Mouse (Mus musculus): ENCODE data around the gene Ccdc40.

Gene Ccdc40

DNA sequence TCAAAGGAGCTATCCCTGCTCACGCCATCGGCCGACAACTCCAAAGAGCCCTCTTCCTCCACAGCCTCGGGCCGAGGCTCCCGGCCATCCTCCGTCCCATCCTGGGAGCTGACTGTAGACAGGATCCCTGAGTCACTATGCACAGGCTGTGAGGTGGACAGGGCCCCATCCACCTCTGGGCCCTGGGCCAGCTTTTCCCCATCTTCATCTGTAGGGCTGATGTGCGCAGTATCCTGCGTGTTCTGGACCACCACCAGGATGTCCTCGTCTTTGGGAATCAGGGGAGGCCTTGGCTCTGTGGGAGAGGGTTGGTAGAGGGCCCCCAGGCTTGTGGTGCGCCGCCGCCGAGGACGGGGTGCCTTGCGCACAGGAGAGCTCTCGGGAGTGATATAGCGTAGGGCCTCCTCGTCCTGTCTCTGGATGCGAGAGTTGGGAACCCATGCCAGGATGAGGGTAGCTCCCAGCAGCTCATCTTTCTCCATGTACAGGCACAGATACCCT is 19.5 kb upstream of the Ccdc40 start:
- no peak for DNase-seq

DNA sequence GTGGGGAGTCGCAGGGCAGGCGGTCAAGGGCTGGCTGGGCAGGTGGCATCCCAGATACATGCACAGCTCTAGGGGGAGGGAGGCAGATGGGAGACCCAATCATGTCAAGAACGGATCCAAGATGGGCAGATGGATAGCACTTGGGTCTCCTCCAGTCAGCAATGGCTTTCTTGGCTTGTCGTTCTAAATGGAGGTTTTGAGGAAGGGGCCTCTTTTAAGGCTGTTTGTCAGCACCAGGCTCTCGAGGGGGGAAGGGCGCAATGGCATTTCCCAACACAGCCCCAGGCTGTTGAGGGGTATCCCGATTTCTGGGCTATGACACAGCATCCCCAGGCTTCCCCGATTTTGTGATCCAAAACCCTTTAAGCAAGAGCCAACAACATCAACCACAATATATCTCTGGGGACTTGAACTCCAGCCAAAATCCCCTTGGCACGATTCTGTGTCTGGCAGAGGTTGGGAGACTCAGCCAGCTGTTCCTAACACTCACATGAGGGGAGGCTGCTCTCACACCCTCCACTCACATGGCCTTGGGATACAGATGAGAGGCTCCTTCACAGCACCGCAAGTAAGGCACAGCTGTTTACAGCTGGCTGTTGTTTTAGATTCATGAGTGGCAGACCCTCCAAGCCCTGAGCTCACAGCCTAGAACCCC is 18.9 kb upstream of the Ccdc40 start:
- DNase-seq = peak; percentile 61 to 71

DNA sequence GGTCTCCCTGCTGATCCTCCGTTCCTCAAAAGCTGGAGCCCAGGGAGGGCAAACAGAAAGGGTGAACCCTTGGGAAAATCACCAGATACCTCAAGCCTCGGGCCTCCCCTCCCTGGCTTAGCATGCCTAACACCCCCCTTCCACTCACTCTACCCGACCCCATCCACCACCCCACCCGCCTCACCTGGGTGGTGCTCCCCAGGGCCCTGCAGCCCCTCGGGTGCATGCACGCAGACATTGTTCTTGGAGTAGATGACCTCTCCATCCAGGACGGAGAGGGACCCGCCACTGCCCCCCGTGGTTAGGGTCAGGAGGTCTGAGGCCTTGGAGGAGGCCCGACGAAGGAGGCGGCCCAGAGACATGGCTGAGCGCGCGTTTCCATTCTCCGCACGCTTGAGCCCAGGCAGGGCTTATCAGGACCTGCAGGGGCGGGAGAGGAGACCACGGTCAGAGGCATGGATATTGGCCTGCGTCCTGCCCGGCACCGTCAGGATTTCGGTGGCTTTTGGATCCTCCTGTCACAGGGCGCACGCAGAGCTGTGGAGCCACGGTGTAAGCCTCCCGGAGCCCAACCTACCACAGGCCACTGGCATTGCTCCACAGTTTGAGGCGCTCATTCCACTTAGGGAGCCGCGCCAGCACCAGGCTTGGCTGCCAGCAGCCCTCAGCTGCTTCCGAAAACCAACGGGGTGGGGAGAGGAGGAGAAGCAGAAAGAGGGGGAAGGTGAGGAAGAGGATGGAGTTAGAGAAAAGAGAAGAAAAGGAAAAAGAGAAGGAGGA is 17.9 kb upstream of the Ccdc40 start:
- no peak for DNase-seq

DNA sequence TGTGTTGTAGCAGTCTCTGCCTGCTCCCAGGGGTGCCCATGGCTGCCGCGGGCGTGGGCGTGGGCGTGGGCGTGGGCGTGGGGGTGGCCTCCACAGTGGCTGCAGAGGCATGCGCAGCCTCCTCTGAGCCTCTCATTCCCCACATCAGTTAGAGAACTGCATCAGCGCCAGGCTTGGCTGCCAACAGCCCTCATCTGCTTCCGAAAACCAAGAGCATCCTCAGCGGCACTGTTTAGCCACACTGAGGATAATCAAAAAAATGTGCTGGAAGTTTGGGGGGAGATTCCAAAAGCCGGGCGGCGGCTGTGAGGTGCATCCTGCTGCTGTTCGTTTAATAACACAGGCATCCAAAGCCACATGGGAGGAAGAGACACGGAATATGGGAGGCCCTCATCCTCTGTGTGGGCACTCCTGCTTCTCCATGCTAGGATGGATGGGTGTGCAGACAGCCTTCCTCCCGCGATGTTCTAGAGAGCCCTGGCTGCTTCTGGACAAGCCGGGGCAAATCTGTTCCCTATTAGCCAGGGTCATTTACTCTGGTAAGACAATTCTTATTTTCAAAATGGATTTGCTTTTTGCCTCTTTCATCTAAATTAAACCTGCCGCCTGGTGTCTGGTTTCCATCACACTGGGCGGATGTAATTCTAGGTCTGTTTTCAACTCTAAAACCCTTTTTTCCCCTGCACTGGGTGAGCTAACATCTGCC is 16.6 kb upstream of the Ccdc40 start:
- no peak for DNase-seq

DNA sequence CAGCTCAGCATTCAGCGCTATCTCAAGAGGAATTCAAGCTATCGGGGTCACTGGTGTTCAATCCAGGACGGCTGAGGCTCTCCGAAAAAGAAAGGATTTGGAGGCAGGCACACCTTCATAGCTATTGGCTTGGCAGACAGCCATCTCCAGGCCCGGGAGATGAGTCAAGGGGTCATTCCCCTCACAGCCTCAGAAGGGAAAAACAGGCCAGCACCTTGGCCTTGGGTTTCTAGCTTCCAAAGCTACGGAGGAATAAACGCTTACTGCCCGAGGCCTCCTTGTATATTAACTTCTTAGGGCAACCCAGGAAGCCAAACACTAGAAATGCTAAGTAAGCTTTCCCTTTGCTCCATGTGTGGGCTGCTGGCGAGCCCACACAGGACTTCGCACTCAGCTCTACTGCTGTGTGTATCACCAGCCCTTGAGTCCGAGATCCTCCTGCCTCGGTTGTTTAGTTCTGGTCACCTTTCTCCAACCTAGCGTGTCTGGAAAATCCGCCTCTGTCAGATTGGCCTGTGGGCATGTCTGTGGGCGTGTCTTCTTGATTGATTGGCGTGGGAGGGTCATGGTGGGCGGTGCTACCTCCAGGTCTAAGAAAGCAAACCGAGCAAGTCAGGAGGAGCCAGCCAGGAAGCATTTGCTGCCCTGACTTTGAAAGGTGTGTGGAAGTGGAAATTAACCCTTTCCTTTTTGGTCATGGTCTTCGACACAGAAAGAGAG is 15.0 kb upstream of the Ccdc40 start:
- DNase-seq = peak in 1 of 2 experiments; percentile 59

DNA sequence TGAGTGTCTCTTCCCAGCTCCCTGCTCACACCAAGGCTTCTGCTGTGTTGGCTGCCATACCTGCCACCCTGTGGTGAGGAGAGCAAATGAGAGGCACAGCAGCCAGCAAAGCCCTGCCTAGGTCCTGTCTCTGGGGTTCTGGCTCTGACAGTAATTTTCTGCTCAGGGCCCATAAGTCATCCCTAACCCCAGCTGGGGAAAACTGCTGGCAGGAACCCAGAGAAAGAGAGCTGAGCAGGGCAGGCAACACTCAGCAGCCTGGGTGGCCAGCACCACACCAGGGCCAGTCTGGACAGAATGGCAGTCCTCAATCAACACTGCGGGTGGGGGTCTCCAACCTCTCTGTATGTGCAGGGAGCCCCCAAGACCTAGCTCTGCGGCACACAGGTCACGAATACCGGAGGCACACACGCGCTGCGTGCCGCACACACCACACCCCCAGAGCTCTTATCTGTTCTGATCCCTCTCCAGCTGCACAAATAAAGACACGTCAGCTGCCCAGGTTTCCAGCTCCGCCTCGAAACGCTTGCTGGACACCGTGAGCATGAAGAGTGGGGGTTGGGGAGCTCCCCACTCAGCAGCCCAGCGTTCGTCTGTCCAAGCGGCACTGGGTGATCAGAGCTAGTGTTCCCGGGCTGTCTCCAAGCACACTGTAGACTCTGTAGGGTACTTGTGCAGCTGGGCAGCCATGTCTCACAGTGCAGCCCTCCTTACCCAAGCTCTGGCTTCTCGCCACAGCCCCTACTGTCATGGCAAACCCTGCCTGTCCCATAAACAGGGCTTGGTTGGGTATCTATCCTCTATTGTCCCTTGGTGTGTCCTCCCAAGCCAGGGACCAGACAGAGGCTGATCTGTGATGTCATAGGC is 13.1 kb upstream of the Ccdc40 start:
- DNase-seq = peak; percentile 71 to 79

DNA sequence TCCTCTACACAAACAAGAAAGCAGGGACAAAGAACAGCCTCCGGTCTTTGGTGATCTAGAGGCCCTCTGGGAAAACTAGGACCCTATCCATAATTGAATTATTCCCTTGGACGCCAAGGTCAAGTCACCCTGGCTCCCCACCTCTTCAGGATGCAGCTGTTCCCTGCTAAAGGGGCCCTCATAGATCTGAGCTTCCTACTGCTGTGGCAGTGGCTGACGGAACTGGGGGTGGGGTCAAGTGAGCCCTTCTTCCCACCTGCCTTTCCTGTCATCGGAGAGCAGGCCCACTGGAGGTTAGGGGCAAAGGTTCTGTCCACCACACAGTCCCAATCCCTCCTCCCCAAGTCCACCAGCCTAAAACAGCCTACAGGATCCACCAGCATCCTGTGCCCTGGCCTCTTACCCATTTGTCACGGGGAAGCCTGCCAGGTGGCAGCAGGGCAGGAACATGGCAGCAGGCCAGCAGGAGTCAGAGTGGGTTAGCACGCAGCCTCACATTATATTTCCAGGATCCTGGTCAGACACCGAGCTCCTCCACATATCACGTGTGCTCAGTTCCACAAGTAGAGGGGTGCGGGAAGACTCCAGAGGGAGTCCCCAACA is 12.4 kb upstream of the Ccdc40 start:
- peak; percentile 79 to 87 for DNase-seq

DNA sequence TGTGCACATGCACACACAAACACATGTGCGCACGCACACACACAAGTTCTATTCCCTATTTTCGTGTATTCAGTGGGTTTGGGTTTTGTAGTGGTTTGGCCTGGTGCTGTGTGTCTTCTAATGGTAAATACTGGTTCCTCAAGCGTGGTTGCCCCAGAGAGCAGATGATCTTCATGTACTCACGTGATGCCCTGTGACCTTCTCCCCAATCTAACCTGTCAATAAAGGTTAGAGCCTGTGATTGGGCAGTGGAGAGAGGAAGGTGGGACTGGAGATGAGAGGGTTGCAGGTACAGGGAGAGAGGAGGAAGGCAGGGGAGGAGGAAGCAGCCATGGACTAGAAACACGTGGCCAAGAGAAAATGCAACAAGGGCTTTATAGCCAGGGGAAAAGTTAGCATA is 10.5 kb upstream of the Ccdc40 start:
- no peak for DNase-seq

DNA sequence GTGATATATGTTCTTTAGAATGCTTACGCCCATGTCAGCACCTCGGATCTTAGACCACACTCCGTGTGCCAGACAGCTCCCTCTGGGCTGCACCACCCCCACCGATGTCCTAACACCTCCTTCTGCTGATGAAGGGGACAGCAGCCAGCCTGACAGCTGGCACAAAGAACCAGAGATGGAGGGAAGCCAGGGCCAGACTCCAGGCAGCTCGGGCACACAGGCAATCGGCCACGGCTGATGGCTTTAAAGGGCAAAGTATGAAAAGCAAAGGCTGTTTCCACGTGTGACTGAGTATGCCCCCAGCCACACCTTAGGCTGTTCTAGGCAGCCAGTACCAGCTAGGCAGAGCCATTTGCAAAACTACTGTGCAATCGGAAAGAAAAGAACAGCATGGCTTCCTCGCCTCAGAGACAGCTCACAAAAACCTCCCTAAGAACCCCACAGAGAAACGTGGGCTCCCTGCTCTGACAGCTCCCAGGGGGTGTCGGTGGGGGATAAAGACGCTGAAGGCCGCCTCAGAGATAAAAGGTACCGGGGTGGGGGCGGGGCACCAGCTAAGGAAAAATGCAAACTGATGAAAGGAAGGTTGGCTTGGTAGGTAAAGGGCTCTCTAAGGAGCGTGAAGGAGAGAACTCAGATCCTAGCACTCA is 8.4 kb upstream of the Ccdc40 start:
- DNase-seq = peak; percentile 59 to 76

DNA sequence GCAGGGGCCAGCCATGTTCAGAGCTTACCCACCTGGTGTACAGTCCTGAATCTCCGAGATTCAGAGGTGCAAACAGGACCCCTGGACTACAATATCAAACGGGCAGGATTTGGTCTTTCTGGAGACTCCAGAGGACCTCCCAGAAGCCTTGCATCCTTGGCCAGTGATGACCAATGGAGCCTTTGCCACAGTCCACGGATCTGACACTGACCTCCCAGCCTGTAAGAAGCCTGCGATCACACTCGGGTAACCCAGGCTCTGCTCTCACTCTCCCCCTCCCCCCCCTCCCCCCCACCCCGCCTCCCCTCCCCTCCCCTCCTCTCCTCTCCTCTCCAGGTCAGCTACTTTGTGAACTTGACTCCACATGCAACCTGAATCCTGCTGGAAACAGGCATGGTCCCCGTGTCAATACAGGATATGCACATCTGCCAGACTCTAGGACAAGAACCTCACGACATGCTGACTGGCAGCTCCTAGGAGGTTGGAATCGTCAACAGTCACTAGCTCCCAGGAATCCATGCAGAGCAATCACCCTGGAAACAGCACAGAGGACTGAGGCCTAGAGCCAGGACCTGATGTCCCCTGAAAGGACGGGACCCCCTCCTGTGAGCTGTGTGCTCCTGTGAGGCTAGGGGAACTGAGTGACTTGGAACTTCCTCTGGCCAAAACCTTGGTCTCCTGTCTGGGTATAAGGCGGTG is 6.4 kb upstream of the Ccdc40 start:
- no peak for DNase-seq

DNA sequence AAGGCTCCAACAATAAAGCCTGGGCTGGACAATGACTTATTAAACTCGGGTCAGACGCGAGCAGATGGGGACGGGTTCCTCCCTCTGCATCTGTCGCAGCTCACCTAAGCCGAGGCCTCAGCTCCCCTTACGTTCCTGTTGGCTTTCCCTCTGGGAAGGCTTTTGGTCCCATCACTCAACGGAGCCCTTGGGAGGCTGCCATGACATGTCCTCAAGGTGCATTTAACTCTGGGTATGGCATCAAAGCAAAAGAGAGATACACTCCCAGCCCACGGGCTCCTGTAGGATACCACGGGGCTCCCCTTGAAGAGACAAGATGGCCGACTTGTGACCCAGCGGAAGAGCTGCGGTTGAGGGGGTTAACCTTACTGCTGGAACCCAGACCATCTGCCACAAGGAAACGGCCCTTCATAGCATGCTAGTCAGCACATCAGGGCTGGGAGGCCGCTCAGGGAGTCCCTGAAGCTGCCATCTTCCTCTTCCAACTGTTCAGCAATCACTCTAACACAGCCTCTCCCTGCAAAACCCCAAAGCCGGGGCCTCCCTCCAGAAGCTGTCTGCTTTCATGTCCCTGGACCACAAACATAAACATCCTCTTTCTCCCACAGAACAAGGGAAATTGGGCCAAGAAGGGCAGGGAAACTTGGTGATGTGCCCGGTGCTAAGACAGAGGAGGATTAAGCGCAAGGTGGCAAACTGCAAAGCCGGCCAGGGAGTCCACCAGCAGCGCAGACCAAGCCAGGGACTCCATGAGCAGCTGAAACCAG is 5.1 kb upstream of the Ccdc40 start:
- DNase-seq = peak; percentile 39 to 41

DNA sequence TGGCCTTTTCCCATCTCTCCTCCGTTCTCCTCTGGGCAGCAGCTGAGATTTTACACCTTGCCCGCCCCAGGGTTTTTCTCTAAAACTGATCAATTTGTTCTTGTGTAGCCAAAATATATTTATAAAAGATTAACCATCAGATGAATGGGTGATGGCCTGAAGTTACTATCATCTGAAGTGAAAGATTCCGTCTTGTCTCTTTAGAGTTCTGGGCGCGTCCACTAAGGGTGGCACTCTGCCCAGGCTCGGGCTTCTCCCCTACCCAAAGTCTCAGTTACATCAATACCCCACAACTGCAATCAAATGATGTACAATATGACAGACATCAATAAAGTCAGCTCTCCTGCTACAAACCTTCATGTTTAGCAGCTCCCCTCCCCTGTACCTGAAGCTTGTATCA is 3.4 kb upstream of the Ccdc40 start:
- DNase-seq = no peak

DNA sequence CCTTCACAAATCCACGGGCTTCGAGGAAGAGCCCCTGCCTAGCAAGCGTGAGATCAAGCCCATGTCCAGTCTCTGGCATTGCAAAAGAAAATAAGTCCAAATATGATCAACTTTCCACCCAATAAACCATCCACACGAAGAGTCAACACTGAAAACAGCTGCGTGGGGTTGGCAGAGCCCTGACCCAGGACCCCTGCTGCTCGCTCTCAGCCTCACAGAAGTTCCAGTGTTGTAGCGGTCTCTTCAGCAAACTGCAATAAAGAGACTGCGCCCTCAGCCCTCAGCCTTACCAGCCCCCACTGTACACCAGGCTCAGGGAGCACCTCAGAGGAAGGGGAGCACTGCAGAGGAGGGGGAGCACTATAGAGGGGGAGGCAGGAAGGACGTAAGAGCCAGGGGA is 2.7 kb upstream of the Ccdc40 start:
- DNase-seq = no peak

DNA sequence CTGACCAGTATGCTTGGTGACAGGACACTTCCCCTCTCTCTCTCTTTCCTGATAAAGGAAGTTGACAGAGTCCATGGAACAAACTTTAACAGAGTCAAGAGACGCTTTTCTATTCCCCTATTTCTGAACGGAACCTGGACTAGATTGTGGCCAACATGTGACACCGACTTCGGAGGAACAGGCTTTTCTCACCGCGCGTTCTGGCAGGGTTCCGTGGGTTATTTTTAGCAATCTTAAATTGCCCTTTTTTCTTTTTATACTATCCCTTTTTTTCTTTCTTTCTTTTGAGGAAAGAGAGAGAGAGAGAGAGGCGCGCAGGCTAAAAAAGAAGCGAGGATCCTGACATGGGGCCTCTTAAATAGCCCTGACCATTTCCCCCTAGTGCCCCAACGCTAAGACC is 781 bp upstream of the Ccdc40 start:
- no peak for DNase-seq

DNA sequence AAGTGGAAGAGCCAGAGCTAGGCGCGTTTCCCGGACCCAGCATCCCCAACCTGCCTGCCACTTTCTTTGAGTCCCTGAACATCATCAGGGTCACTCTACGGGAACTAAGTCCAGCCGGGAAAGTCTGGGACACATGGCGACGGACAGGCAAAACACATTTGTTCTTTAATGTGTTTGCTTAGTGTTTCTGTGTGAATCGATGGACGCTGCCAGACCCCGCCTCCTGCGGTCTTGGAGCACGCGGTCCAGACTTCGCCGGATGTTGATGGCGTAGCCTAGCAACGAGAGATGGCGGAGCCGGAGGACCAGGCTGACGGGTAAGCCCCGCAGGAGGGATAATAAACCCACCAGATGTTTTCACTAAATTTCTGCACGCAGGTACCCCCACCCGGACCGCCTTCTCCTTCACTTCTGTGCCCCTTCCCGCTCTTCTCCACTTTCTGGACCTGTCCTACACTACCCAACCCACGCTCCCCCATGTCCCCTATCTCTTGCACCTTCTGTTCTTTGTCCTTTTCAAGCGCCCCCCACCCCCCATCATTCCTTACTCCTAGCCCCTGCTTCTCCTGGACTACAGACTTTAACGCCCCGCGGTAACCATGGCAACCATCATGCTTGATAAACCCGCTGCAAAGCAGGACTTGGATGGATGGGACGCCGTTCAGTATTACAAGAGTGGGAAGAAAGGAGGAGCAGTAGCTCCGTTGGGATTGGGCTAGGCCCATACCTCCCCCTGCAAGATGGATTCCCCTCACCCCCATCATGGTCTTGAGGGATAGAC is 664 bp downstream of the Ccdc40 start:
- peak; percentile 81 to 87 for DNase-seq

DNA sequence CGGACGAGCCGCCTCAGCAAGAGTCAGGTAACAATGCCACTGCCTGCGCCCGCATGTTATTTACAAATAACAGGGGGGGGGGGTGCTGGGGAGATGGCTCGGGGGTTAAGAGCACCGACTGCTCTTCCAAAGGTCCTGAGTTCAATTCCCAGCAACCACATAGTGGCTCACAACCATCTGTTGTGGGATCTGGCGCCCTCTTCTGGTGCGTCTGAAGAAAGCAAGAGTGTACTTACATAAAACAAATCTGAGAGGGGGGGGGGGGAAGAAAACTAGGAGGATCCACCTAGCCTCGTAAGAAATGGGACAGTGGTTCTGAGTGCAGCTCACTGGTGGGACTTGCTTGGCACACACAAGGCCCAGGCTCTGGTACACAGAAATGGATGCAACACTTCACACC is 6.4 kb downstream of the Ccdc40 start:
- DNase-seq = no peak

DNA sequence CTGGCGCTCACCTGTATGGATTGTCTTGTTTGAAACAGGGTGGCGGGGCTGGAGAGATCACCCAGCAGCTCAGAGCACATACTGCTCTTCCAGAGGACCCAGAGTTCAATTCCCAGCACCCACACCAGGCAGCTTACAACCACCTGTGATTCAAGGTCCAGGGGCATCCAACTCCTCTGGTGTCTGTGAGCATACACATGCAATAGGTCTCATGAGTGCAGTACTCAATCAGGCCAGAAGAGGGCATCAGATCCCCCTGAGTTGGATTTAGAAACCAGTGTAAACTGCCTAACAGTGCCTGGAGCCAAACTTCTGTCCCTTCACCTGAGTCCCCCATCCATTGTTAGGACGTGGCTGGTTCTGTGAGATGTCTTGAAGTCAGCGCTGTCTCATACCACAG is 7.2 kb downstream of the Ccdc40 start:
- DNase-seq = peak; percentile 80 to 82

DNA sequence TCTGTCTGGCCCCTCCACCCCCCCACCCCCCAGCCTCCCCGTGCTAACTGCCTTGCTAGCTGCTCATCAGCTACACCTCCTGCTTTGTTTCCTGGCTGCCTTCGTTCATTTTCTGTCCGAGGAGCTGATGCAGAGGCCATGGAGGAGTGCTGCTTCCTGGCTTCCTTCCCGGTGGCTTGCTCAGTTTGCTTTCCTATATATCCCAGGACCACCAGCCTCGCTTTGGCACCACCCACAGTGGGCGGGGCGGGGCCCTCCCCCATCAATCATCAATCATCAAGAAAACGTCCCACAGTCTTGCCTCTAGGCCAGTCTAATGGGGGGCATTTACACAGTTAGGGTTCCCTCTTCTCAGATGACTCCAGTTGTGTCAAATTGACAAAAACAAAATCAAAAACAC is 8.0 kb downstream of the Ccdc40 start:
- no peak for DNase-seq

DNA sequence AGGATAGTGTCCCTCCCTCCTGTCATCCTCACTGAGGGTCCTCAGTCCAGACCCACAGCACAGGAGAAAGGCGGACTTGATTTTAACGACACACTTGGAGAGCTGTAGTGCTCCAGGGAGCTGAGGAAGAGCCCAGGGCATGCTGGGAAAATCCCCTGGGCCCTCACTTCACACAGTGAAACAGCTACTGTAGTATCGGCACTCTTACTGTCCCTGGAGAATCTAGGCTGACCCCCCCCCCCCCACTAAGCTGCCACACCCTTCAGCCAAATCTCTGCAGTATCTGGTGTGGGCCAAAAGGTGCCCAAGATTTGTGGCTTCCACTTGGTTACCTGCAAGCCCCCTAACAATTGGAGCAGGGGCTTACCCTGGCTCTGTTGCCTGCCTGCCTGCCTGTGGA is 8.6 kb downstream of the Ccdc40 start:
- DNase-seq = no peak

Data from kidney, postnatal 4 days (tissue).